Mouse (Mus musculus): ENCODE measurements at regions not wholly inside any gene's neighbourhood (a gene's known extent, or its start where the extent isn't known, plus 50 kb on each side); places are given as distances from the start of the nearest gene placed in this dataset.

DNA sequence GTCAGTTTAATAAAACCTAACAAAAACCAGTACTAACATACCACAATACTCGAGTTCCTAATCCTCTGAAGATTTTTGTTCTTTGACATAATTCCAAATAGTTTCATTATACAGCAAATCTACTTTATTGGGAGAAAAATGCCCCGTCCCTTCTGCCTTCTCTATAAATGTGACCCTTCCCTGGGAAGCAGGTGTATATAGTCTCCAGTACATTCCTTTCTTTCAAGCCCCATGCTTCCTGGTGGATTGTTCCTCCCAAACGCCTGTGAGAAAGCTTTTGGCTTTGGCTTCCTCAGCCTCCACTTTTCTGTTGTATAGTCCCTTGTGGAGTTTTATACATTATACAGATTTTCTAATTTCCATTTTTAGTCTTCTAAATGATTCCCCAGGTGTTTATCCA lies 1001.8 kb upstream of the Tenm3 start:
- TF ChIP-seq E2F4 (IDR thresholded peaks at IDR 0.05; ENCODE audit: insufficient replicate concordance, low read depth, low read length) (no peak), HCFC1 (IDR thresholded peaks at IDR 0.05; ENCODE audit: low read depth, low read length) (no peak), CTCF (conservative IDR thresholded peaks at IDR 0.05 in 1 of 2, IDR thresholded peaks at IDR 0.05 in 1 of 2; ENCODE audit: low read depth in 2 of 2, low read length in 2 of 2) (no peak)
